Mouse (Mus musculus) common myeloid progenitor, adult 5-6 weeks (primary cell): Measurements from ENCODE around the gene Copg2. TPM values are rescaled to one million over a fixed set of nuclear protein-coding genes. Genes with fewer than 3 reads are reported as not detected.

Source experiments
- ATAC-seq: replicated peaks from 2 replicates; pipeline ENCODE4 v1.8.0; 2016; ENCODE audit warnings: low read depth, mild to moderate bottlenecking, moderate TSS enrichment, inconsistent platforms; ENCODE audit not compliant: poor library complexity, severe bottlenecking
- total RNA-seq: library from RNA; stranded (forward); fragments of 200-1000, 187-1606 nt; gene quantifications from 2 replicates; pipeline ENCODE4 v1.2.3, GENCODE M21; 2017

Gene Copg2
- total RNA-seq = 40.6 and 53.4 TPM in 2 replicates

GRCm38 (mm10) chr6:30896195-30896985 is at the start of gene Copg2:
Gene Copg2, minus strand, starts transcription at chr6:30896794.
- ATAC-seq = peak; percentile 98

GRCm38 (mm10) chr6:30939264-30939663 is 42.7 kb upstream of the Copg2 start:
- ATAC-seq = no peak

- ATAC-seq = no peak
Measured at GRCm38 (mm10) chr6:30922821-30923220, 26.2 kb upstream of the Copg2 start.

- no peak for ATAC-seq
Measured at GRCm38 (mm10) chr6:30921826-30922225, 25.2 kb upstream of the Copg2 start.

DNA sequence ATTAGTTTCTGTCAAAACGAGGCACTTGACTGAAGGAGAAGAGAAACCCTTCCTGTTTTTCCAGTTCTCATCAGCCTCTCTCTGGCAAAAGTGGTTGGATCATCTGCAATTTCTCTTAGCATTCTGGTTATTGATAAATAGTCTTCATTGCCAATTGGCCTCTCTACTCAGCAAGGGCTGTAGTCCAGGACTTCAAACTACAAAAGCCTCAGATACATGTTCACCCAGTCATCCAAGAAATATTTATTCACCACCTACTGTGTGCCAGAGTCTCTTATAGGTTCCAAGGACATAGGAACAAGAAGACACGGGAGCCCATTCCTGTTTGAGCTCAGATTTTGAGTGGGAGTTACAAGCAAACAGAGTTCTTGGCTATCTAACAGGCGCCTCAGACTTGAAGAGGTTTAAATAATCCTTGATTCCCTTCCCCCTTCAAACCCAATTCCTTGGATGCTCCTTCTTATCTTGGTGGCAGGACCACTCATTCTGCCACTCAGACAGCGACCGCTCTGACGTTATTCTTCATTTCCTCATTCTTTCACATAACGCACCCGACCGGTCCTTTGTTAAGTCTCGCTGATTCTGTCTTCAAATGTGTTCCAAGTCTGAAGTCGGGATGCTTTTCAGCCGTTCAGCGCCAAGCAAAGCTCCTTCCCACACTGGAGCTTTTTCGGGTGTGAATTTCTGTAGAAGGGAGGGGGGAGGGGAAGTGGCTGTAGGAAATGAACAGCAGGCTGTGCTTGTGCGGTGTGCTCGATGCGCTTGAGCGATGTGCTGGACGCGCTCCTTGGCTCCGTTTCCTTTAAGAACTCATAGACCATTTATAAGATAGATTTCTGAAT is 24.5 kb upstream of the Copg2 start:
- no peak for ATAC-seq

GRCm38 (mm10) chr6:30915473-30915872 is 18.9 kb upstream of the Copg2 start, which contains the start of gene Tsga13:
Gene Tsga13, minus strand, starts transcription at chr6:30915573.
- ATAC-seq = no peak

GRCm38 (mm10) chr6:30907970-30908369 is 11.4 kb upstream of the Copg2 start:
- no peak for ATAC-seq

- no peak for ATAC-seq
Measured at GRCm38 (mm10) chr6:30904911-30905310, 8.3 kb upstream of the Copg2 start.

DNA sequence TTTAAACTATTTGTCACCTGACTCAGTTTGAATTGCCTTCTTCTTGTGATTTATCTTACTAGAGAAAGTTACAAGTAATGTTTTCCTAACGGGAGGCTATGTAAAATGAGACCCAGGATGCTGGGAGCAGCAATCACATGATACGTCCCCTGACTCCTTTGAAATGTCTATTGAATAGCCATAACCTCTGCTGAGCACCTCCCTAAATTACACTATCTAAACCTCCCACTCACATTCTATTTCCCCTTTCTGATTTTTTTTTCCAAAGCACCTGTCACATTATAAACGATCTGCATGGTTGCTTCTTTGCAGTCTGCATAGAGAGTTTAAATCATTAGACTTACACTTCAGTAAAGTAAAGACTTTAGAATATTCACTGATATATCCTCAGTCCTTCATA is 7.4 kb upstream of the Copg2 start:
- ATAC-seq = no peak

GRCm38 (mm10) chr6:30897520-30897919 is 926 bp upstream of the Copg2 start:
- no peak for ATAC-seq

GRCm38 (mm10) chr6:30896986-30897327 is 363 bp upstream of the Copg2 start:
- no peak for ATAC-seq

DNA sequence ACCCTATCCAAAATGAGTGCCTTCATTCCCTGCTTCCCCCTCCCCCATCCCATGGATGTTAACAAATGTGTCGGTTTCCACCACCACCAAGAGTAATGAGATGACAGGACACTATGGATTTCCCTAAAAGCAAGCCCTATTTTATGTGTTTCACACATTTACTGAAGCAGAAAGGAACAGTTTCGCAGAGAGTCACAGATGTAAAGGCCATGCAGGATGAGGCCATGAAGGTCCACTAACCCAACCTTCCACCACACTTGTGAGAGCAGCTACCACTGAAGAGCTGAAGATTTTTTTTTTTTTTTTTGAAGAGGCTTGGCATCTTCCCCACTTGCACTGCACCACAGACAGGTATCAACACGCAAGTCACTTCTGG is 787 bp downstream of the Copg2 start:
- peak; percentile 6; the same call in 1 of the 2 replicates for ATAC-seq

GRCm38 (mm10) chr6:30893081-30893480 is 3.5 kb downstream of the Copg2 start:
- ATAC-seq = no peak

DNA sequence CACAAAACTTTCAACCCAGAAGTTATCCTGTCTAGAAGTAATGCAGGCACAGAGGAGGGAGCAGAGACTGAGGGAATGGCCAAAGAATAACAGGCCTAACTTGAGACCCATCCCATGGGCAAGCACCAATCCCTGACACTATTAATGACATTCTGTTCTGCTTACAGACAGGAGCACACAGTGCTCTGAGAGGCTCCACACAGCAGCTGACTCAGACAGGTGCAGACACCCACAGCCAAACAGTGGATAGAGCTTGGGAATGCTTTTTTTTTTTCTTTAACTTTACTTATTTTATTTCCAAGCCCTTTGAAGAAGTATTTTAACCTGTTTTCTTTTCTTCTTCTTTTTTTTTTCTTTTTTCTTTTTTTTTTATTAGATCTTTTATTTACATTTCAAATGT is 4.8 kb downstream of the Copg2 start:
- no peak for ATAC-seq

DNA sequence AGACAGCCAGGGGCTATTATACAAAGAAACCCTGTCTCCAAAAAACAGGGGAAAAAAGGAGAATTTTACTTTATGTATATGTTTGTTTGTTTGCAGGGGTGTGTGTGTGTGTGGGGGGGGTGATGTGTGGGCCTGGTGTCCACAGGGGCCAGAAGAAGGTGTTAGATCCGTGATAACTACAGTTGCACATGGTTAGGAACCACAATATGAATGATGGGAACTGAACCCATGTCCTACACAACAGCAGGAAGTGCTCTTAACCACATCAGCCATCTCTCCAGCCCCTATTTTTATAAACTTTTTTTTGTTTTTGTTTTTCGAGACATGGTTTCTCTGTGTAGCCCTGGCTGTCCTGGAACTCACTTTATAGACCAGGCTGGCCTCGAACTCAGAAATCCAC is 11.7 kb downstream of the Copg2 start:
- ATAC-seq = no peak

- ATAC-seq = peak; percentile 36; the same call in 1 of the 2 replicates
Measured at GRCm38 (mm10) chr6:30883491-30883890, 13.1 kb downstream of the Copg2 start.

- ATAC-seq = no peak
Measured at GRCm38 (mm10) chr6:30876661-30877060, 19.9 kb downstream of the Copg2 start.

DNA sequence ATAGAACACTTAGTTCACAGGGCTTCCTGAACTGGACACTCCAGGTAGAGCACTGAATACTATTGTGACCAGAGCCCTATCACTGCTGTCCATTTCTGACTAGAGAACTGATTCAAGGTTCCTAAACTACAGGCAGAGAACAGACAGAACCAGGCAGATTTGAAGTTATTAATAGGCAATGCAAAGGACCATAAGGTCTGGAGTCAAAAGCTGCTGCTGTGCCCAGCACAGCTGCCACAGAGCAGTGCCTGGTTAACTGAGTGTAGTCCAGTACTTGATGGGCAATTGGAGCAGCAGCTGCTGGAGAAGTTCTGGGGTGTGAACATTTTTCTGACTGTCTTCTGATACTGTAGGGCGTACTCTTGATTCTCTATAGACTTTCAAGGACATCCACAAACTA is 30.1 kb downstream of the Copg2 start:
- no peak for ATAC-seq

GRCm38 (mm10) chr6:30865031-30865678 is 31.4 kb downstream of the Copg2 start:
- no peak for ATAC-seq

- ATAC-seq = peak; percentile 85
Measured at GRCm38 (mm10) chr6:30855956-30856355, 40.6 kb downstream of the Copg2 start.

DNA sequence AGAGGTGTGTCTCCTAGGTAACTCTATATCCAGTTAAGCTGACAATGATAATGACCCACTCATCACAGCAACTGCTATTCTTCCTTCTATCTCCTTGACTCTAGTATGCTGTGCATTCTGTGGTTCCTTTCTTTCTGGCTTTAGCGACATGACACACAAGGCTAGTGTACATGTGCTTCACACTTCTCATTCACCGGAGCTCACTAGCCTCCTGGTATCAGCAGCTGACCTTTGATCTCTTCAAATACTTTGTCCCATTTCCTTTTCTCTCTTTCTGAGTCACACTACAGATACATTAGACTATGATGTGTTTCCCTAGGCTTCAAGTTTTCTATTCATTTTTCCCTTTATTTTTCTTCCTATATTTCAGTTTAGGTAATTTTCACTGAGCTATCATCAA is 41.4 kb downstream of the Copg2 start:
- ATAC-seq = no peak
